Mouse (Mus musculus): ENCODE measurements around the gene Hrh1.

The Hrh1 gene

DNA sequence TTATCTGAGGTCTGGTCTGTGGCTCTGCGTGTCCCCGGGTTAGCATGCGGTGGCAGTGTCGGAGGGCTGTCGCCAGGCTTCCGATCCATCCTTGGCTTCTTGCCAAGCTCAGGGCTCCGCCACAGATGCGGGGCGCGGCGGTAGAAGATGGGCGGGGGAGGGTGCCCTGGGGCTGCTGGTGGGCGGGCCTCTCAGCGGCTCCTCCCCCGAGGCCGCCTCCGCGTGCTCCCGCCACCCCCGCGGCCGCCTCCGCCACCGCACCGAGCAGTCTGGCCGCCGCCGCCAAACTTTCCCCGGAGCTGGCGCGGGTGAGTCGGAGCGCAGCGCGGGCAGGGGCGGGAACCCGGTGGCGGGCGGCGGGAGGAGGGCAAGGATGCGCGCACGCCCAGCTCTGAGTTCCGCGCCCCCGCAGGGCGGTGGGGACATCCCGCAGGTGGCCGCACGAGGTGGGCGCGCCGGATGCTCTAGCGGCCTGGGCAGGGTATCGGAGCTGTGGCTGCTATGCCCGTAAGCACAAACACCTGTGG is at the start of gene Hrh1:
Gene Hrh1 (plus strand): TSS at position 246 of the 527 bp plus-strand sequence.
- DNase-seq (ENCODE audit: low spot score): no peak

DNA sequence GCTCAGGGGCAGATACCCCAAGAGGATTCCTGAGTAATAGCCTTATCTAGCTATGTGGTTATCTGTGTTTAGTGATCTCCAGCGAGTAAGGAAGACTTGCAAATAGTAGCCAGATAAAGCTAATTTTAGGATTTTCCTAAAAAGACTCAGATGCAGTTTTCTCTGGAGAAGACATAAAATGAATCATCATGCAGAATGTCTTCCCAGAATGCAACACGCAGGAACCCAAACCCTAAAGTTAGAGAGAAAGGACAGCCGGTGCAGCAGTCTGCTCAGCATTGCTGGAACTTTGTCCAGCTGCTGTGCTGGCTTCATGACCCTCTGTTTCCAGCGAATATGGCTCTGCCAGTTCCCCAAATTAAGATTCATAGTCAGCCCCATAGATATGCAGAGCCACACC is 43.1 kb upstream of the Hrh1 start:
- no peak for DNase-seq (ENCODE audit: low spot score)

DNA sequence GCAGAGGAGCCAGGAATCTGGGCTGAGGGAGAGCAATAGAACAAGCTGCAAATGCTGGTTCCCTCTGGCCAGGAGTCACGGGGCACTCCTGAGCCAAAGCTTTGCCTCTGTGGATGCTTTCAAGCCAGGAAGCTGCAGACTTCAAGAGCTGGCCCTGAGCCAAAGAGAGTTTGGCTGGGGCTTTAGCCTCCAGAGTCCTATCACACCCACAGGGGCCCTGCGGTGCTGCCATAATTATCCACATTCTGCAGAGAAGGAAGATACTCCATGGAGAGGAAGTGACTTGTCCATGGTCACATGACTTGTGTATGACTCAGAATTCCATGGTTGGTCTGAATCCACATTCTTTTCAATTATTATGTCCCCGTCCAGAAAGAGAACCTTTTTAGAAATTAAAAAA is 39.6 kb upstream of the Hrh1 start:
- no peak for DNase-seq (ENCODE audit: low spot score)

DNA sequence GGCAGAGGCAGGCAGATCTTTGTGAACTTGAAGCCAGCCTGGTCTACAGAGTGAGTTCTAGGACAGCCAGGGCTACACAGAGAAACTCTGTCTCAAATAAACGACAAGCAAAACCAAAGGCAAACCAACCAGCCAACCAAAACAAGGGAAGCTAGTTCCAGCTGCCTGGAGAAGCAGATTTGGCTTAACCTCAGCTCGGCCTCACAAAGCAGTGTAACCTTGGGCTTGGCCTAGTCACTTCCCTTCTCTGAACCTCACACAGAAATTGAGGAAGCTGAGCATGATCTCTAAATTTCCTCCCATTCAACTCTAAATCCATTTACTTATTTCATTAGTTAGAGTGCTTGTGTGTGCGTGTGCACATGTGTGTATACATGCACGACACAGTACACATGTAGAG is 35.4 kb upstream of the Hrh1 start:
- no peak for DNase-seq (ENCODE audit: low spot score)

DNA sequence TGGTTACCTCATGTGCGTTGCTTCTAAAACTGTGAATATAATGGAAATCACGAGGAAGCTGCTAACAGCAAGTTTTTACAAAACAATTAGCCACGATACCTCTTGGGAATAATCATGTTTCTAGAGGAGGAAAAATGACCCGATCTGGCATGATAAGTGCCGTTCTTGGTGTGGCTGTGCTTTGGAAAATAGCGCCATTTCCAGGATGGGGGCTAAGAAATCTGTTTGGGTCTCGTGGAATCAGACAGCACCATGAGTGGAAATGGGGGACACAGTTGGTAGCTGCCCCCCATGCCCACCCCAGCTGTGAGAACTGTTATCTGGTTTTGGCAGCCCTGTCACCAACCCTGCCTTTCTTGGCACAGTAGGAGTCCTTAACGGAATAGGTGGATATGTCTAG is 34.0 kb upstream of the Hrh1 start:
- DNase-seq (ENCODE audit: low spot score): no peak

DNA sequence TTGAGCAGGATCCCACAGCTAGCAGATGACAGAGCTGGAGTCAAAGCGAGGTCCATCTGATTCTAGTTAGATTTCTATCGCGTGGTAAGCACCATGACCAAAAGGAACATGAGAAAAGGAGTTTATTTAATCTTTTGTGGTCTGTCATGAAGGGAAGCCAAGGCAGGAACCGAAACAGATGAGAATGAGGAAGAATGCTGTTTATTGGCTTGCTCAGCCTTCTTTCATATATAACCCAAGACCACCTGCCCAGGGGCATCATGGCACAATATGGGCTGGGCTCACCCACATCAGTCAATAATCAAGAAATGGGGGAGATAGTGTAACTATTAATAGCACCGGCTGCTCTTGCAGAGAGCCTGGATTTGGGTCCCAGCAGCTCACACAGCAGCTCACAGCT is 33.0 kb upstream of the Hrh1 start:
- no peak for DNase-seq (ENCODE audit: low spot score)

DNA sequence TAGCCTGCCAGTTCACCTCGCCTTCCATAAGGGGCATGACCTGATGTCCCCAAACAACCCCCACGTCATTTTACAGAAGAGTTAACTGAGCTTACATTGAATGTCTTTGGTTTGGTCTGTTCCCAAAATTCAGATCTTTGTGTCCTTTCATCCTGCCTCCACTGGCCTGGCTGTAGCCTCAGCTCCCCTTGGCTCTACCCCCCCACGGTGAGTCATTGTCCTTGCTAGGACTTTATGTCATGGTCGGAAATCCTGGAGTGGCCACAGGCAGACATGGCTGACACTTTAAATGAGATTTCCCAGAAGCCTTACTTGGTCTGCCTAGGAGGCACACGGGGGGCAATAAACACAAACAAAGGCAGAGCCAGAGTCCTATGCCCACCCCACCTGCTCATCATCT is 31.5 kb upstream of the Hrh1 start:
- DNase-seq (ENCODE audit: low spot score): no peak

DNA sequence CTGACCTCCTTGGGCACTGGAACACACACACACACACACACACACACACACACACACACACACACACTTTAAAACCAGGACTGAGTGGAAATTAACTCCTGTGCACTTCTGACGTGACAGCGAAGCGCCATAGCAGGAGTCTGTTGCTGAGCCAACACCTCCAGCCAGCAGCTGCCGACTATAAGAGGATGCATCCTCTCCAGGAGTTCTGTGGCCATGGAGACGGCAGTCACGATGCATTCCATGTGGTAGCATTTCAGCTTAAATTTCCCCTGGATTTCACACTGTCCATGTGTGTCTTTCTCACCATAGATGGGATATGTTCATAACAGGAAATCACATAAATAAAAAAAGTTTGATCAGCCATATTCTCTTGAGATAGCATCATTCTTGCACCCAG is 30.1 kb upstream of the Hrh1 start:
- DNase-seq (ENCODE audit: low spot score): no peak

DNA sequence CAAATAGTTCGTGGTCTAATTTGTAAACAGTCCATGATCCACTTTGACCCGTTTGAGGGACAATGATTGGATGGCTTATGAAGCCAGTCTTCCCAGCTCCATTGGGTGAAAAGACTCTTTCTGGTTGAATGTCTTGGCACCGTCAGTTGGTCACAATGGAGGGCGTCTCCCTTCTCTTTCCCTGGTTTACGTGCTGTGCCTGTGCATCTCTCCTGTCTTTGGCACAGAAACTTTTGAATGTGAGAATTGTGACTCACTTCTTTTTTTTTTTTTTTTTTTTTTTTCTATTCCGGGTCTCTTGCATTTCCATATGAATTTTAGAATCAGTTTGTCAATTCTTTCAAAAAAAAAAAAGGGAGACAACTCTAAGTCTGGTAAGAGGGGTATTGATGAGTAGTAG is 29.5 kb upstream of the Hrh1 start:
- no peak for DNase-seq (ENCODE audit: low spot score)

DNA sequence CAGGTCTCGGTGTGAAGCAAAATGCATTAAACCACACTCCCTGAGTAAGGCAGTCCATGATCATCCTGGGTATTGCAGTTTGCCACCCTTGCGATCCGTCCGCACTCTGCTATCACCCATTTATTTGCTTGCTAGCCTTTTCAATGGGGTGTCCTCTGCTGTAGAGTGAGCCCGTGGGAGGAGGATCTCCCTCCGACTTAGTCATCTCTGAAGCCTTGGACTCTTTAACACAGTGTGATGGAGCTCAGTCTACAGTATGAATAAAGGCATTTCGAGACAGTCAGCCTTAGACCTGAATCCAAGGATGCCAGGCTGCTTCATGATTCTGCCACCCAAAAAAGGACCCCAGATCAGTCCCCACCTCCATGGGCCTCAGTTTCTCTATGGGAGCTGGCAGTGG is 25.0 kb upstream of the Hrh1 start:
- DNase-seq (ENCODE audit: low spot score): no peak

DNA sequence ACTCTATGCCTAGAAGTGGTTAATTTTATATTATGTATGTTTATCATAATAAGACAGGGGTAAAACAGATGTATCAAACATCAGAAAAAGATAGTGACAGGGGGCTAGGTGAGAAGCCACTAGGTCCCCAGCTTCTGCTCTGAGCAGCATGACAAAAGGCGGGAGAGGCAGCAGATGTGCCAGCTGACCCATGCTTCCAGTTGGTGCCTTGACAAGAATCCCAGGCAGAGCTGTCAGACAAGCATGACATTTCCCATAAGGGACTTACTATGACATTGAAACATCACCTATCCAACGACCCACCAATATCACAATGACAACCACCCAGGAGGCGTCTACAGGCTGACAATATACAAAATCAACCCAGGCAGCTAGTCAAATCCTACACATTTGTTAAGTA is 16.9 kb upstream of the Hrh1 start:
- no peak for DNase-seq (ENCODE audit: low spot score)

DNA sequence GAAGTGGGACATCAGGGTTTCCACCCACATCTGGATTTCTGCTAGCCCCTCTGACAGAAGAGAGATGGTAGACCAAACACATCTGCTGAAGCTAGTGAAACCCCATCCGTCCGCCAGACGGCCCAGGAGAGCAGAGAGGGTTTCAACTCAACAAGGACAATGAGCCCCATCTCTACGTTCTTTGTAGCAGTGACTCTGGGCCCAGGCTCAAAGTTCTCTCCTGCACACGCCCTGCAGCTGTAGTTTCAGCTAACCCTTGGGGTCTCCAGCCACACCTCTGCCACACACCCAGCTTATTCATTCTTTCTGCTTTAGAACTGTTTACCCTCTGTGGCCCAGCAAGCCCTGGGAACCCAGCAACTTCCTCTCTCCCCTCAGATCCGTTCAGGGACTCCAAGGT is 10.4 kb upstream of the Hrh1 start:
- no peak for DNase-seq (ENCODE audit: low spot score)

DNA sequence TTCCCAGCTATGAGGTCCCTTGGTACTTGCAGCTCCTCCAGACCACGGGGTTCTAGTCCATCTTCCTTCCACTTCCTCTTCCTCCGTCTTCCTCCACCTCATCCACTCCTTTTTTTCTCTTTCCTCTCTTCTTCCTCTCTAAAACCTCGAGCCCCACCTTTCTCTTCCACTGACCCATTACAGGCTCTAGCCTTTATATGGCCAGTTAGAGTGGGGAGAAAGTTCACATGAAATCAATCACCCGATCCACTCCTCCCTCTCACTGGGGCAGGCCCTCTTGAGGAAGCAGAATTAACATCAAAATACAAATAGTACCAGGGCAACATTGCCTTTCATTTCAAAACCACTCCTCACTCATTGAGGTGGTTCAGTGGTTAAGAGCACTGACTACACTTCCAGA is 9.9 kb upstream of the Hrh1 start:
- no peak for DNase-seq (ENCODE audit: low spot score)

DNA sequence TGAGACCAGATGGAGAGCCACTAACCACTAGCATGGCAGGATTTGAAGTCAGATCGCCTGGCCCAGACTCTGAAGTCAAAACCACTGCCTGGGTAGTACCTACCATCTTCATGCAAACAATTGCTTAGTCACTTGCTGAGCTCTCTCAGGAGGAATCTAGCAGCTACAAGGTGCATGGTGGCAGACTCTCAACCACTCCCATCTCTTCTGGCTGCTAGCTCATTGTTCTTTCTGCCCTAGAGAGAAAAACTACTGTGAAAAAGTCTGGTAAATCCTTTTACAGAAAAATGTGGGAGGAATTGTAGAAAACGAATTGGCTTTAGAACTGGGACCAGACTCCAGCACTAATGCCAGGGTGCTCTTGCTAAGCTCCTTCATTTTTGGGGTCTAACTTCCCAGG is 7.6 kb upstream of the Hrh1 start:
- DNase-seq (ENCODE audit: low spot score): no peak

DNA sequence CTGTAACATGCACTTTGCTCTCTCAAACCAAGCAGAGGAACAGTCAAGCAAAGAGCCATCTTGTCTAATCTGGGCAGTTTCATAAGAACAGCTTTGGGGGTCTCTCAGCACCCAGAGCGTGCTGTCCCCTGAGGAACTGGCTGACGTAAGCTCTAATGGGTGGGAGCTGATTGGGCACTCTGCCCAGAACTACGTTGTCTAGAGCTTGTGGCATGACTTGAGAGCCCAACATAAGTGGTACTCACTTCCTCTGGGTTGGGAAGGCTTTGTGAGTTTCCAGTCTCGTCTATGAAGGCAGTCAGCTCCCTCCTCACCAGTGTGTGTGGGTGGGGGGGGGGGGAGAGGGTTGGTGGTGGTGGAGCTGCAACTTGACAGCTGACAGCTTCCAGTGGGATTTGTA is 2.8 kb upstream of the Hrh1 start:
- no peak for DNase-seq (ENCODE audit: low spot score)

DNA sequence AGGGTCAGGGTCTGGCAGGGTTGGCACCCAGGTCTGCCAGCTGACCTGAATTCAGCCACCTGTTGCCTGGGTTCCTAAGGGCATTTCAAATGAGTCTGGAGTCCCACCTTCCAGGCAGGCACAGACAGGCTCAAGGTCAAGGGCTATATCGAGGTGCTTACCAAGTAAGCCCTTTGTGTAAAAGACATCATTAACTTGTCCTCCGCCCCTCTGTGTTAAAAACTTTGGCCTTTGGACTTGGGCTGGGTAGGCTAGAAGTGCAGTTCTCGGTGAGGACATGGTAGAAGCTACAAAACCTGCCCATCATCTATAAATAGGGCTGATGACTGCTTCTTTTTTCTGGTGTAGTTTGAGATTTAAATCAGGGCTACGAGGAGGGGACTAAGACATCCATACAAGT is 1.1 kb upstream of the Hrh1 start:
- DNase-seq (ENCODE audit: low spot score): no peak

DNA sequence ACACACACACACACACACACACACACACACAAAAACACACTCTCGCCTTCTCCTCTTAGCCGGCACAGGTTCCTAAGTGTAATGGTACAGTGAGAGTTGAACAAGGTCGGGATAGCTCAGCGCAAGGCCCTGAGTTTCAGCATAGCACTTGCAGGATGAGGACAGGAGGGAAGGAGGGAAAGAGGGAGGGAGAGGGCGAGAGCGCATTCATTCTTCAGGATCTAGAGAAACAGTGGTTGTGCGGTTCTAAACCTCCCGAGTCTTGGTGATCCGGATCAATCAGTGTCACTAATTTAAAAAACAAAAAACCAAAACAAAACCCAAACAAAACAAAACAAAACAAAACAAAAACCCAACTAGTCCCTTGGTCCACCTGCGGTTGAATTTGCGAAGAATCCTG is 456 bp upstream of the Hrh1 start:
- DNase-seq (ENCODE audit: low spot score): no peak

DNA sequence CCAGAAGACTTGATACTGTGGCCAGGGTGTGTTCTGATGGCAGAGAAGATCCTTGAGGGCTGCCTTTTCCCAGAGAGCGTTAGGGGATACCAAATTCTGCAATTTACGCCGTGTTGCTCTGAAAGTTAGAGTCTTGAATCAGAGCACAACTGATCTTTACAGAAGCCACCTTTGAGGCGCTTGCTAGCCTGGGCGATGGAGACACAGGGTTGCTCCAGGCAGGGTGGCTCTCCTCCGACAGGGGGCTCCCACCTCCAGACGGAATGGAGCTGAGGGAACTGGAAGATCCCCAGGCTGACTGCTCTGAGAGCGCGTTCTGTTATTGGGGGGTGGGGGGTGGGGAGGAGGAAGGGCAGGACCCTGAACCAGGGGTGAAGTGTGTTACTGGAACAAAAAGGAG is 890 bp downstream of the Hrh1 start:
- no peak for DNase-seq (ENCODE audit: low spot score)

DNA sequence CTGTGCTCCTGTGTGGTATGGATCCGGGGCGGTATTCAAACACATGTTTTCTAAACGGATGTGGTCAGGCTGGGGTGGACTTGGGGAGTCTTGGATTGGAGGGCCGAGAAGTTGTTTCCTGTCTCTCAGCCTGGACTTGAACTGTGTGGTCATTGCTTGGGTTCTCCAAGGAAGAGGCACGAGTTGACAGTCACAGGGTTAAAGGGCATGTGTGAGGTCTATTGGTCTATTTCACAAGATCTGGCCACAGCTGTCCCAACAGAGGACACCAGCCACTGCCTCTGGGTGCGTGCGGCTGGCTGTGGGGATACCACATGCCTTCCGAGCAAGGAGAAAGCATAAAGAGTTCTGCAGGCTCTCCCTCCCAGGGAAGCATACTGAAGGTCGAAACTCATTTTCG is 2.7 kb downstream of the Hrh1 start:
- no peak for DNase-seq (ENCODE audit: low spot score)

DNA sequence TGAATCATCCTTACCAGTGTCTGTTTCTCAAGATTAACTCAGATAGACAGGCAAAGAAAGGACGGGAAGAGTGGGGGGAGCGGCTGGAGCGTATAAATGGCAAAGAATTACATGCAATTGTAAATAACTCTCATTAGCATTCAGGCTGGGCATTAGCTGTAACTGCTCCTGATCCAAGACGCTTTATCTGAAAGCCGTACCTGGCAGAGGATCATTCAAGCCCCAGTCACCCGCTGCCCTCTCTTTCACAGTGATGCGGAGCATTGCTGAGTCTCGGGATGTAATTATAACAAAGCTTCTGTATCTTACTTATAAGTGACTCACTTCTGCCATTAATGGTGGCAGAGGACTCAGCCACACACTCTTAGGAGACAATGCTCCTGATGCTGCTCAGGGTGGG is 3.1 kb downstream of the Hrh1 start:
- no peak for DNase-seq (ENCODE audit: low spot score)

DNA sequence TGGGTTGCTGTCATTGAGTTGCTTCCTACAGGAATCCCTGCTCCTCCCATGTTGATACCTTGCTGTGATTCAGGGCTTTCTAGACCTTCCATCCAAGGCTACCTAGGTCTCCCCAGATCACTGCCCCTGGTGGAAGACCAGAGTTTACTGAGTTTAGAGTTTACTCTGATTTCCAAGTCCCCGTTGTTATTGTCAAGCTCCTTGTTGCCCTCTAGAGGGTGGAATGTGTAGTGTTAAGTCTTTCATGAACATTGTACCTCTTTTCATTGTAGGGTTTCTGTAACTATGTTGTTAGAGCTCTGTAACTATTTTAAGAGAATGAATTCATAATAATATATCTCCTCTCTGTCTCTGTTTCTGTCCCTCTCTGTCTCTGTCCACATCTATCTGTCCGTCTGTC is 4.4 kb downstream of the Hrh1 start:
- DNase-seq (ENCODE audit: low spot score): no peak

DNA sequence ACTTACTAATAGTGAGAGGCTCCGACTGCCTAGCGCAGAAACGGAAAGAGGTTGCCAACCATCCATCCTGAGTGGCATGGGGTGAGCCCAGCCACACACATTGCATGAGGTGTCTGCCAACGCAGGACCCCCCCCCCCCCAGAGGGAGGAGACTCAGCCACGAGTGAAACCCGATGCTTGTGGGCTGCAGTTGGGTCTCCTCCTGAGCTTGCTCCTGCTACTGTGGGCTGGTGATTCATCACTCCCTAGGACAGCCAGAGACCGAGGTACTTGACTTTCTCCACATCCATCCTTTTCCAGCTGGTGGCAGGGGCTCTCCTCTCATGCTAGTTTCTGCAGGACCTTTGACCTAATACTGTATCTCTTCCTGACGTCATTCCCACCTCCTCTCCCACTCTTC is 5.9 kb downstream of the Hrh1 start:
- no peak for DNase-seq (ENCODE audit: low spot score)

DNA sequence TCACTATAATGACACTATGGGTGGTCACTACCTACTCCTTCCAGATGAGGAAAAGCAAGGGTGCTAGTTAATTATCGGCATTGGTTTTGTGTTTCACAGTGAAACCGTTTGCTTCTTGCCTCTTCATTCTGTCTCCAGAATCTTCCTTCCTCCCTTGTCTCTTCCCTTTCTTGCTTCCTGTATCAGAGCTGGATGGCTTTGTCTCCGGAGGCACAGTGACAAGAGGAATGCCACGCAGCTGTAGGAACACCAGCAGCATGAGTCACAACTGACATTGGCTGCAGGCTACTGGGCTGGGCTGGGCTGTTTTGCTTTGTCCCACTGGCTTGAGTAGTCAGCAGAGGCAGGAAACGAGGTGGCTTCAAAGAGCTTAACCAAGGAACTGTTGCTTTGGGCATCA is 6.4 kb downstream of the Hrh1 start:
- no peak for DNase-seq (ENCODE audit: low spot score)

DNA sequence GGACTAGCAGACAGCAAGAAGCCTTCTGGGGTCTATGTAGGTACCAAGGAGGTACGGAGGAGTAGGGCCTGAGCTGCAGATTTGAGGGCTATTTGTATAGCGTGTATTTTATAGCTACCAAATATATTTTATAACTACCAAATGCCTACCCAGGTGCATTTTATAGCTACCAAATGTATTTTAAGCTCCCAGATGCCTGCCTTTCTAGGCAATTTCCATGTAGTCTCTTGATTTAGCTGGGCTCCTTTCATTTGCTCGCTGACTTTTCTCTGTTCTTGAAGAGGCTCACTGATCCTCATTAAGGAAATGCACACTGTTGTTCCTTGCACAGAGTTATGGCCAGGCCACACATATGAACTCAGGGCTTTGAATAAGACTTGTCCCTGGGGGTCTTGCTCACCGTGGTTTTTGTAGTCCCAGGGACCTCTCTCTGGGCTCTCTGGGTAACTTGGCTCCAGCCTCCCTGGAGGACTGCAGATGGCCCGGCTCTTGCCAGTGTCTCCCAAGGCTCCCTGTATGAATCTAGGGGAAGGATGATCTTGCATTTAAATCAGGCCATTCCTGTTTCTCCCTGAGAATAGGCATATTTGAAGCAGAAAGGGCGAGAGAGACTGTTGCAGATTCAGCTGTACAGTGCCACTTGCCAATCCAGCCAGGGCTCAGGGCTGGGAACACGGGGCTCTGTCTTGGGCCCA is 7.2 kb downstream of the Hrh1 start:
- DNase-seq (ENCODE audit: low spot score): no peak

DNA sequence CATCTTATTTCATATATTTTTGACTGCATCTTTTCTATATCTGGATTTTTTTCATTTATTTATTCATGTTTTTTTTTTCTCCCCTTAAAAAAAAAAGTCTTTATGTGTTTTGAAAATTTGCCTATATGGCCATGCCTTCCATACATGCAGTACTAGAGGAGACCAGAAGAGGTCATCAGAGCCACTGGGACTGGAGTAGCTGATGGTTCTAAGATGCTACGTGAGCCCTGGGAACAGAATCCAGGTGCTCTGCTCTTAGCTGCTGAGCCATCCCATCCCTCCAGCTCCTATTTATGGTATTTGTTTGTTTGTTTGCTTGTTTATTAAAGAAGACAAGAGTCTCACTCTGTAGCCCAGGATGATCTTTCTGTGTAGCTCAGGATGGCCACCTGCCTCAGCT is 8.9 kb downstream of the Hrh1 start:
- DNase-seq (ENCODE audit: low spot score): no peak

Measured in spleen, adult 12 weeks (tissue).